Mouse (Mus musculus) 416B (cell line): ENCODE data around the gene Hoxa6.
A peak's percentile ranks its signal among the peaks of the same experiment; 100 is the strongest.

Experiments used
- DNase-seq: peaks from one replicate; pipeline ENCODE4 v3.0.0; 2011; ENCODE audit warnings: low read depth

Gene Hoxa6

GRCm38 (mm10) chr6:52208072-52208867 lies at the start of gene Hoxa6:
Hoxa6 (minus strand) TSS chr6:52208722.
- no peak for DNase-seq

GRCm38 (mm10) chr6:52256956-52257355 lies 48.4 kb upstream of the Hoxa6 start:
- peak; percentile 73 for DNase-seq

- no peak for DNase-seq
Observed at GRCm38 (mm10) chr6:52253511-52254500, 45.3 kb upstream of the Hoxa6 start.

GRCm38 (mm10) chr6:52252775-52253376 lies 44.4 kb upstream of the Hoxa6 start:
- no peak for DNase-seq

GRCm38 (mm10) chr6:52252016-52252774 lies 43.7 kb upstream of the Hoxa6 start:
- no peak for DNase-seq

- DNase-seq: no peak
Observed at GRCm38 (mm10) chr6:52251177-52251879, 42.8 kb upstream of the Hoxa6 start.

- DNase-seq: no peak
Observed at GRCm38 (mm10) chr6:52249826-52250225, 41.3 kb upstream of the Hoxa6 start.

- no peak for DNase-seq
Observed at GRCm38 (mm10) chr6:52249415-52249738, 40.9 kb upstream of the Hoxa6 start.

GRCm38 (mm10) chr6:52248638-52249414 lies 40.3 kb upstream of the Hoxa6 start:
- DNase-seq: no peak

- no peak for DNase-seq
Observed at GRCm38 (mm10) chr6:52247766-52248637, 39.5 kb upstream of the Hoxa6 start.

- DNase-seq: no peak
Observed at GRCm38 (mm10) chr6:52246916-52247315, 38.4 kb upstream of the Hoxa6 start.

GRCm38 (mm10) chr6:52246403-52246803 lies 37.9 kb upstream of the Hoxa6 start:
- DNase-seq: no peak

GRCm38 (mm10) chr6:52245757-52246142 lies 37.2 kb upstream of the Hoxa6 start, which contains the start of gene Hoxa11:
Hoxa11 (minus strand) TSS chr6:52245810.
- DNase-seq: no peak

- DNase-seq: no peak
Observed at GRCm38 (mm10) chr6:52245040-52245756, 36.7 kb upstream of the Hoxa6 start.

- no peak for DNase-seq
Observed at GRCm38 (mm10) chr6:52244471-52245039, 36.0 kb upstream of the Hoxa6 start.

GRCm38 (mm10) chr6:52243681-52244121 lies 35.2 kb upstream of the Hoxa6 start:
- DNase-seq: no peak

GRCm38 (mm10) chr6:52242801-52243332 lies 34.3 kb upstream of the Hoxa6 start:
- DNase-seq: no peak
